Mouse (Mus musculus): ENCODE results near the gene Tfap2d.

Gene Tfap2d

DNA sequence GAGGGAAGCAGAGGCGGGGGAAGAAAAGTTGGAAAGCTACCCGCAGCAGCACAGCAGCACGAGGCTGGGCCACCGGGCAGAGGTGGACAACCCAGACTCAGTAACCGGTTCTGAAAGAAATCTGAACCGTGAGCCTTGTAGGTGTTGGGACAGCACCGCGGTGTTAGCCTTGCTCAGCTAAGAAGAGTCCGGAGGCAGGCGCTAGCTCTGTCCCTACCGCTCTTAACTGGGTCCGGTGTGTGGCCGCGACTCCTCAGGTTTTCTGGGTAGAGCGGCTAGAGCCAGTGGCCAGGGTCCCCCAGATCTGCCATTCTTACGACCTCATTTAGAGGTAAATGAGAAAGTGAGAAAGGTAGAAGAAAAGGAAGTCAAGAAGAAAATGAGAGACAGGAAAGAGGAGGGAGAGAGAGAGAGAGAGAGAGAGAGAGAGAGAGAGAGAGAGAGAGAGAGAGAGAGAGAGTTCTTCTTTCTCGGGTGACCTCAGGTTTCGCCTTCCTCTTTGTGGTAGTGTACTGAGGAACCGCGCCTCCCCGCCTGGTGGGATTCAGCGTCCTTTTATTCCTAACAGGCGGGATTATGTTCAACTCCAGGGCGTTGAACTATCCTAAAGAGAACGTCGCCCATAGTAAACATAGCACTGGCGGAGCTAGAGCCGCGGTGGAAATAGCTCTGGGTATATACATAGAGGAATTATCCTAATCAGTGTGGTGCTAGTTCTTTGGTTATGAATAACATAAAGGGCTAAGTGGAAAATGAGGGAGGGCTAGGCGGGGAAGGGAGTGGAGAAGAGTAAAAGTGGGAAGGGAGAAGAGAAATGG lies 107.6 kb downstream of the Tfap2d start:
- peak; percentile 76 for DNase-seq (ENCODE audit: low read depth, low spot score)

DNA sequence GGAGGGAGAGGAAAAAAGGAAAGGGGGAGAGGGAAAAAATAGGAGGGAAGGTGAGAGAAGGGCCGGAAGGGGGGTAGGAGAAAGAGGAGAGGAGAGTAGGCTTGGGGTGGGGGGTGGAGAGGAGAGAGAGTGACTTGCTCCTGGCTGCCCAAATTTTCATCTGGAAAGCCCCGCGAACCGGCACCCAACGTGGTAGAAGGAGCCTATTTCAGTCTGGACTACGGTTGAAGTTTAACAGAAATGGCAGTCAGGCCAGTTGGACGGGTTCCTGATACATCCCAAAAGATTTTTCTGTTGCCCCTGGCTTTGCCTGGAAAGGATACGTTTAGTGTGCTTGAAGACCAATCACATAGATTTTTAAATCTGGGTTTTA lies 108.2 kb downstream of the Tfap2d start:
- DNase-seq (ENCODE audit: low read depth, low spot score) = peak; percentile 65

DNA sequence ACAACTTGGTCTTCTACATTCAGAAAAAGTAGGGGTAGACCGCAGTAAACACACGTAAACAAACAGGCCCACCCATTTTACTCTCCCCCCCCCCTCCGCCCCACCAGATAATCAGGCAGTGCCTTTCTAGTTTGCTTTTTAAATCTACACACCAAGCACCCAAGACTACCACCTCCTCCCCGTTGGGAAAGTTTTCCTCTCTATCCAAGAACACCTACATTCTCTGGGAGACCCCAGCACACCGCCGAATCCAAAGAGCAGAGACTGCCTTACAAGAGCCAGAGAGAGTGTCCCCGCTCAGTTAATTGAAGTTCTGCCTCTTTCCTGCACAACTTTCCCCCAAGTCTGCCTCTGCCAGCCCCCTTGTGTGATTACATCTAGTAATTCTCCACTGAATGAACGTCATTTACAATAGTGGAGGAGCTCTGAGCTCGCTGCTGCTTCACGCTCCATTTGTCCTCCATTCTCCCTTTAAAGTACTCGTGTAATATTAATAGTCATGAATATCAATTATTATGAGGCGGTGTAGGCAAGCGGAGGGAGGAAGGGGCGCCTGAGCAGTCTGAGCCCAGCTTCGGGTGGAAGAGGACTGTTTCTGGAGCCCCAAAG lies 108.8 kb downstream of the Tfap2d start:
- DNase-seq (ENCODE audit: low read depth, low spot score) = peak; percentile 77

DNA sequence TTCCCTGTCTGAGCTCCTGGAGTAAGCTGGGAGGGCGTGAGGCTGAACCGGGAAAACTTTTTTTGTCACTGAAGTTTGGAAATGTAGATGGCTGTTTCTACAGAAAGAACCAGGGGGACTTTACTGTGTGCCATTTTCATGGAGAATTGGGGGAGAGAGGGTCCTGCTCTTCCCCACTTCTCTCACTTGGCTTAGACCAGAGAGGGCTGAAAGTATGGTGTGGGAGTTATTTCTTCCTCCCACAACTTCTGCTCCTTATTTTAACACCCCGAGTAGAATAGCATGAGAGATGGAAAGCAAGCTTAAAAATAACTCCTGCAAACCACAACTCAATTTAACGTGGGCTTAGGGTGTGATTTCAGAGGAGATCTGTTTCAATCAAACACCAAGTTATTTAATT lies 109.9 kb downstream of the Tfap2d start:
- peak; percentile 42 for DNase-seq (ENCODE audit: low read depth, low spot score)

DNA sequence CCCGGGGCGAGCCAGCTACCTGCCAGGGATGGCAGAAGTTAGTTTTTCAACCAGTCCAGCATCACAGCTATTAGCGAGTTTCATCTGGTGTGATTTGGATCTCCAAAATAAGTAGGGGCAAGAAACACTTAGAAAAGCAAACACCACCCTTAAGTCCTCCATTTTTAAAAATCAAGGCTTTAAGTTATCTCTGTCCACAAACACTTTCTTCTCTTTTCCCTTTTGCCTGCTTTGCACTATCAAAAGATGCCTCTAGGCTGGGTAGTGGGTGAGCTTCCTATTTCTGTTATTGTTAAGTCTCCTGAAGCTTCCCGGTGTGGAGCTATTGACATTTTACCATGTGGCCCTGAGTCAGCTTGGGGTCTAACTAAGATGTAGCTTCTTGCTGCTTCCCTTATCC lies 110.3 kb downstream of the Tfap2d start:
- DNase-seq (ENCODE audit: low read depth, low spot score) = no peak

DNA sequence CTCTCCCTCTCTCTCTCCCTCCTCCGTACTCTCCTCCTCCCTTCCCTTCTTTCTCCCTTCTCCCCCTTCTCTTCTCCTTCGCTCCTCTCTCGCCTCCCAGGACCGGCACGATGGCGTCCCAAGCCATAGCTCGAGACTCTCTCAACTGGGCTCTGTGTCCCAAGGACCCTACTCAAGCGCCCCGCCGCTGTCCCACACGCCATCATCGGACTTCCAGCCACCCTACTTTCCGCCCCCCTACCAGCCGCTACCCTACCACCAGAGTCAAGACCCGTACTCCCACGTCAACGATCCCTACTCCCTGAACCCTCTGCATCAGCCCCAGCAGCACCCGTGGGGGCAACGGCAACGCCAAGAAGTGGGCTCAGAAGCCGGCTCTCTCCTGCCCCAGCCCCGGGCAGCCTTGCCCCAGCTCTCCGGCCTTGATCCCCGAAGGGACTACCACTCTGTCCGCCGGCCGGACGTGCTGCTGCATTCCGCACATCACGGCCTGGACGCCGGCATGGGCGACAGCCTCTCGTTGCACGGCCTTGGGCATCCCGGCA lies 111.1 kb downstream of the Tfap2d start:
- no peak for DNase-seq (ENCODE audit: low read depth, low spot score)
